Mouse (Mus musculus): ENCODE results near the gene Npas1. TPM values are rescaled to one million over a fixed set of nuclear protein-coding genes. Genes with fewer than 3 reads are reported as not detected.

Npas1 gene
- polyA plus RNA-seq, 1 experiment from 2014 or later = not detected

GRCm38 (mm10) chr7:16453118-16453711 is 24.3 kb downstream of the Npas1 start:
- WGBS = under 1% methylated on average over 23 of the region's 23 CpGs
- H3K36me3 ChIP-seq (ENCODE audit: control insufficient read depth, insufficient read depth, low read length) = no peaks in the 10 kb centered on the region
- H3K9ac ChIP-seq (ENCODE audit: low read length) = peak overlapping the region; percentile 74
- peak overlapping the region; percentile 79 for H3K4me3 ChIP-seq (ENCODE audit: low read depth, low read length)
- H3K9me3 ChIP-seq (ENCODE audit: control insufficient read depth, low read length) = 0 out of 2 replicates have a peak, but pooled peaks cover under 1% of the 10 kb centered on the region
- DNase-seq (ENCODE audit: low spot score) (peak; percentile 65), ATAC-seq (ENCODE audit: insufficient number of reproducible peaks, low FRiP score, low TSS enrichment, low read depth) (peak; percentile 70)
- H3K27me3 ChIP-seq (ENCODE audit: control insufficient read depth, insufficient read depth, low read length) = no peaks in the 10 kb centered on the region
- peak overlapping the region; percentile 93 for H3K4me2 ChIP-seq (ENCODE audit: low read depth, severe bottlenecking)
- no peak overlapping the region; the same call in 1 of the 2 replicates for H3K27ac ChIP-seq (replicated peaks; ENCODE audit: low read depth, low read length)
- H3K4me1 ChIP-seq (ENCODE audit: control insufficient read depth, insufficient read depth, low read length) = peaks cover 3% of the 10 kb centered on the region; the same call in 1 of the 2 replicates

- H3K4me3 ChIP-seq (ENCODE audit: low read depth, low read length) = peak within 1 kb of the TSS; percentile 79
- ATAC-seq (ENCODE audit: insufficient number of reproducible peaks, low FRiP score, low TSS enrichment, low read depth) = peak; percentile 96
- H3K27ac ChIP-seq (replicated peaks; ENCODE audit: low read depth, low read length) = no peak within 1 kb of the TSS; the same call in 1 of the 2 replicates
- peak; percentile 89 for DNase-seq (ENCODE audit: low spot score)
- WGBS = under 1% methylated on average over 30 of the region's 30 CpGs
- peaks cover 3% of the 10 kb centered on the region; the same call in 1 of the 2 replicates for H3K4me1 ChIP-seq (ENCODE audit: control insufficient read depth, insufficient read depth, low read length)
- no peaks in the 10 kb centered on the region for H3K27me3 ChIP-seq (ENCODE audit: control insufficient read depth, insufficient read depth, low read length)
- no peaks in the 10 kb centered on the region for H3K9me3 ChIP-seq (ENCODE audit: control insufficient read depth, low read length)
- no peaks in the 10 kb centered on the region for H3K36me3 ChIP-seq (ENCODE audit: control insufficient read depth, insufficient read depth, low read length)
- peak within 1 kb of the TSS; percentile 93 for H3K4me2 ChIP-seq (ENCODE audit: low read depth, severe bottlenecking)
- H3K9ac ChIP-seq (ENCODE audit: low read length) = peak within 1 kb of the TSS; percentile 74
Measured at GRCm38 (mm10) chr7:16452587-16453073, 24.9 kb downstream of the Npas1 start, which contains the start of gene Tmem160. Tmem160 (plus strand) TSS chr7:16452779.

GRCm38 (mm10) chr7:16451656-16452055 is 25.9 kb downstream of the Npas1 start:
- 76% methylated on average over 6 of the region's 6 CpGs for WGBS
- H3K9me3 ChIP-seq (ENCODE audit: control insufficient read depth, low read length) = no peaks in the 10 kb centered on the region
- H3K27me3 ChIP-seq (ENCODE audit: control insufficient read depth, insufficient read depth, low read length) = no peaks in the 10 kb centered on the region
- no peak overlapping the region for H3K4me2 ChIP-seq (ENCODE audit: low read depth, severe bottlenecking)
- no peaks in the 10 kb centered on the region for H3K36me3 ChIP-seq (ENCODE audit: control insufficient read depth, insufficient read depth, low read length)
- ATAC-seq (ENCODE audit: insufficient number of reproducible peaks, low FRiP score, low TSS enrichment, low read depth) = no peak
- H3K27ac ChIP-seq (replicated peaks; ENCODE audit: low read depth, low read length) = no peak overlapping the region
- no peak overlapping the region for H3K4me3 ChIP-seq (ENCODE audit: low read depth, low read length)
- DNase-seq (ENCODE audit: low spot score) = no peak
- H3K4me1 ChIP-seq (ENCODE audit: control insufficient read depth, insufficient read depth, low read length) = peaks cover 3% of the 10 kb centered on the region; the same call in 1 of the 2 replicates
- no peak overlapping the region for H3K9ac ChIP-seq (ENCODE audit: low read length)

- DNase-seq (ENCODE audit: low spot score) (no peak), ATAC-seq (ENCODE audit: insufficient number of reproducible peaks, low FRiP score, low TSS enrichment, low read depth) (no peak)
Measured at GRCm38 (mm10) chr7:16441241-16441640, 36.3 kb downstream of the Npas1 start.

GRCm38 (mm10) chr7:16435088-16435487 is 42.4 kb downstream of the Npas1 start:
- no peak overlapping the region for H3K27ac ChIP-seq (replicated peaks; ENCODE audit: low read depth, low read length)
- H3K4me1 ChIP-seq (ENCODE audit: control insufficient read depth, insufficient read depth, low read length) = no peaks in the 10 kb centered on the region
- H3K36me3 ChIP-seq (ENCODE audit: control insufficient read depth, insufficient read depth, low read length) = peaks cover 46% of the 10 kb centered on the region
- H3K9ac ChIP-seq (ENCODE audit: low read length) = no peak overlapping the region
- no peak for ATAC-seq (ENCODE audit: insufficient number of reproducible peaks, low FRiP score, low TSS enrichment, low read depth)
- no peaks in the 10 kb centered on the region for H3K9me3 ChIP-seq (ENCODE audit: control insufficient read depth, low read length)
- 93% methylated on average over 9 of the region's 9 CpGs for WGBS
- no peak overlapping the region for H3K4me2 ChIP-seq (ENCODE audit: low read depth, severe bottlenecking)
- no peak overlapping the region for H3K4me3 ChIP-seq (ENCODE audit: low read depth, low read length)
- DNase-seq (ENCODE audit: low spot score) = no peak
- no peaks in the 10 kb centered on the region for H3K27me3 ChIP-seq (ENCODE audit: control insufficient read depth, insufficient read depth, low read length)

More at GRCm38 (mm10) chr7:16441241-16441640, 36.3 kb downstream of the Npas1 start:
- H3K9me3 ChIP-seq (ENCODE audit: control insufficient read depth, low read length) = no peaks in the 10 kb centered on the region
- no peak overlapping the region for H3K4me2 ChIP-seq (ENCODE audit: low read depth, severe bottlenecking)
- H3K4me1 ChIP-seq (ENCODE audit: control insufficient read depth, insufficient read depth, low read length) = no peaks in the 10 kb centered on the region
- H3K27me3 ChIP-seq (ENCODE audit: control insufficient read depth, insufficient read depth, low read length) = no peaks in the 10 kb centered on the region
- H3K36me3 ChIP-seq (ENCODE audit: control insufficient read depth, insufficient read depth, low read length) = no peaks in the 10 kb centered on the region
- no peak overlapping the region for H3K9ac ChIP-seq (ENCODE audit: low read length)
- H3K4me3 ChIP-seq (ENCODE audit: low read depth, low read length) = no peak overlapping the region
- no peak overlapping the region for H3K27ac ChIP-seq (replicated peaks; ENCODE audit: low read depth, low read length)

- ATAC-seq (ENCODE audit: insufficient number of reproducible peaks, low FRiP score, low TSS enrichment, low read depth) (no peak), DNase-seq (ENCODE audit: low spot score) (no peak)
- Histone ChIP-seq H3K36me3 (ENCODE audit: control insufficient read depth, insufficient read depth, low read length) (peaks cover 61% of the 10 kb centered on the region), H3K4me1 (ENCODE audit: control insufficient read depth, insufficient read depth, low read length) (no peaks in the 10 kb centered on the region), H3K9ac (ENCODE audit: low read length) (no peak overlapping the region), H3K27ac (replicated peaks; ENCODE audit: low read depth, low read length) (no peak overlapping the region), H3K9me3 (ENCODE audit: control insufficient read depth, low read length) (no peaks in the 10 kb centered on the region), H3K4me3 (ENCODE audit: low read depth, low read length) (no peak overlapping the region), H3K4me2 (ENCODE audit: low read depth, severe bottlenecking) (no peak overlapping the region), H3K27me3 (ENCODE audit: control insufficient read depth, insufficient read depth, low read length) (no peaks in the 10 kb centered on the region)
- WGBS = 87% methylated on average over 3 of the region's 3 CpGs
Measured at GRCm38 (mm10) chr7:16433352-16433971, 44.1 kb downstream of the Npas1 start.

GRCm38 (mm10) chr7:16426129-16426729 is 51.3 kb downstream of the Npas1 start:
- 67% methylated on average over 4 of the region's 4 CpGs for WGBS
- no peak overlapping the region for H3K4me3 ChIP-seq (ENCODE audit: low read depth, low read length)
- H3K36me3 ChIP-seq (ENCODE audit: control insufficient read depth, insufficient read depth, low read length) = peaks cover 61% of the 10 kb centered on the region
- H3K4me1 ChIP-seq (ENCODE audit: control insufficient read depth, insufficient read depth, low read length) = no peaks in the 10 kb centered on the region
- H3K4me2 ChIP-seq (ENCODE audit: low read depth, severe bottlenecking) = no peak overlapping the region
- ATAC-seq (ENCODE audit: insufficient number of reproducible peaks, low FRiP score, low TSS enrichment, low read depth) (no peak), DNase-seq (ENCODE audit: low spot score) (peak; percentile 75)
- no peaks in the 10 kb centered on the region; the same call in 1 of the 2 replicates for H3K9me3 ChIP-seq (ENCODE audit: control insufficient read depth, low read length)
- no peak overlapping the region for H3K9ac ChIP-seq (ENCODE audit: low read length)
- H3K27ac ChIP-seq (replicated peaks; ENCODE audit: low read depth, low read length) = no peak overlapping the region
- H3K27me3 ChIP-seq (ENCODE audit: control insufficient read depth, insufficient read depth, low read length) = no peaks in the 10 kb centered on the region

GRCm38 (mm10) chr7:16425721-16426120 is 51.8 kb downstream of the Npas1 start:
- no peaks in the 10 kb centered on the region; the same call in 1 of the 2 replicates for H3K9me3 ChIP-seq (ENCODE audit: control insufficient read depth, low read length)
- no peaks in the 10 kb centered on the region for H3K27me3 ChIP-seq (ENCODE audit: control insufficient read depth, insufficient read depth, low read length)
- H3K27ac ChIP-seq (replicated peaks; ENCODE audit: low read depth, low read length) = no peak overlapping the region
- no peak overlapping the region for H3K4me3 ChIP-seq (ENCODE audit: low read depth, low read length)
- no peaks in the 10 kb centered on the region for H3K4me1 ChIP-seq (ENCODE audit: control insufficient read depth, insufficient read depth, low read length)
- H3K9ac ChIP-seq (ENCODE audit: low read length) = no peak overlapping the region
- no peak for ATAC-seq (ENCODE audit: insufficient number of reproducible peaks, low FRiP score, low TSS enrichment, low read depth)
- WGBS = 94% methylated on average over 10 of the region's 10 CpGs
- H3K36me3 ChIP-seq (ENCODE audit: control insufficient read depth, insufficient read depth, low read length) = peaks cover 63% of the 10 kb centered on the region
- DNase-seq (ENCODE audit: low spot score) = no peak
- H3K4me2 ChIP-seq (ENCODE audit: low read depth, severe bottlenecking) = no peak overlapping the region

Measured in limb, embryonic 11.5 days (tissue).